Mouse (Mus musculus): ENCODE measurements around the gene Lrr1.
"Not testable (repeated sequence)": the region's sequence is repeated elsewhere in the genome, so short reads cannot be mapped to it uniquely, and the experiment has no call there.

The Lrr1 gene

DNA sequence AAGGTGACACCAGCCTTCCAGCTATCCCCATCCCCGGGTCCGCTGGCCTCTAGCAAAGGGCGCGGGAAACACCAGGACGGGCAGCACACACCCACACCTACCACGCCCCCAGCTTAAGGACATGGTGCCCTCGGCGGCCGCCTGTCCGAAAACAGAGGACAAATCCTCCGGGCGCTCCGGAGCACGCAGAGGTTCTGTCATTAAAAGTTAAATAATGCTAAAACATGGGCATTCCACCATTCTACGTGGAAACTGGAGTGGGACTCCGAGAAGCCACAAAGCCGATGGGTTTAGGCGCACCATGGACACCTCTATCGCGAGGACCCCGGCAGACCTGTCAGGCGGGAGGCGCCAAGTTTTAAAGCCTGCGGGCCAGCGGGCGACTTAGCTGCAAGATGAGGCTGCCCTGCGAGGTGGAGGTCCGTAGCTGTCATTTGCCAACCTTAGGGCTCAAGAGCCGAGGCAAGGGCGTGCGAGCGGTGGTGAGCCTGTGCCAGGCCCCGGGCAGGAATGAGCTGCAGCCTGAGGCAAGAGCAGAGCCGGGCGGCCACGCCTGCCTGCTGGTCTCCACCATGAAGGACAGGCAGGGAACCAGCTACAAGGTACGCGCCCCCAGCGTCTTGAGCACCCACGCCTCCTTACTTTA is at the start of gene Lrr1:
TSS of gene Lrr1 (plus strand) at position 354 of the 646 bp plus-strand sequence.
- DNase-seq = peak; percentile 96

DNA sequence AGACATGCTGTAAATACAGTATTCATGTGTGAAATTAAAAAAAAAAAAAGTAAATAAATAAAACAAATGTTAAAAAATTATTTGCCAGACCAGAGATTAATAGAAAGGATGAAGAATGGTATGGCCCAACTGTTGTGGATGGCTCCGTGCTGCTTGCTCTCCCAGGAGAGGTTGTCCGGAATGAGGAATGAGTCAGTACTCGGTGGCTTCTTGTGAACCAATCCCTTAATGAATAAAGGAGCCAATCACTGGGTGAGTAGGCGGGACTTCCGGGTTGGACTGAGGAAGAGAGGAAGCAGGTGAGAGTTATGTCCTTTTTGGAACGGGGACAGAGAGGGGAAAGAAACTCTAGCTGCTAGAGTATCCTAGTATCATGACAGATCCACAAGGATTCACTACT is 48.7 kb upstream of the Lrr1 start:
- DNase-seq = no peak

DNA sequence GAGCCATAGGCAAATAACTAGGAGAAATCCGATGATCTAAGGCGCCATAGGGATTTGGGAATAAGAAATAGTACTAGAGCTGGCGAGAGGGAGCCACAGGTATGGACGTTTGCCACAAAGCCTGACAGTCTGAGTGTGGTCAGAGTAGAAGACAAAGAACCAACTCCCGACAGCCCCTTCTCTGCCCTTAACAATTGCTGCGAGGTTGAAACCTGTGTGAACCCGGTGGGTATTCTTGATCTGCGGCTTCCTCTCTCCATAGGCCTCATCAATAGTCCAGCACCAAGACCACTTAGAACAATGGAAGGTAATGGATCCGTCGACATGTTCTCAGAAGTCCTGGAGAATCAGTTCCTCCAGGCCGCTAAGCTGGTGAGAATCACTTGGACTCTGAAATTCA is 45.8 kb upstream of the Lrr1 start:
- DNase-seq = no peak

DNA sequence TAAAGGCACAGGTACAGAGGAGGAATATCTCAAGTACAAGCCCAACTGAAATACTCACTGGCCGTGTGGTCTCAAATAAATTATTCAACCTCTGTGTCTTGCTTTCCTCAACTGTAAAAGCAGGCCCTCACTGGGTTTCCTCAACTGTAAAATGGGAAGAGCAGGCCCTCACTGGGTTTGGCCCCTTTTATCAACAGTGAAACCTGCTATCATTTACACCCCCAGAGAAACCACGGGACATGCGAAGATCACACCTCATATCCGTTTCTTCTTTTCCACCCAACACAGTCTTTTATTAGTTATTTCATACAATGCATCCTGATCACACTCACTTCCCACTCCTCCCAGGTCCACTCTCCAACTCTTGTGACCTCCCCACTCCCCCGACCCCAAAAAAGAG is 43.5 kb upstream of the Lrr1 start:
- no peak for DNase-seq

DNA sequence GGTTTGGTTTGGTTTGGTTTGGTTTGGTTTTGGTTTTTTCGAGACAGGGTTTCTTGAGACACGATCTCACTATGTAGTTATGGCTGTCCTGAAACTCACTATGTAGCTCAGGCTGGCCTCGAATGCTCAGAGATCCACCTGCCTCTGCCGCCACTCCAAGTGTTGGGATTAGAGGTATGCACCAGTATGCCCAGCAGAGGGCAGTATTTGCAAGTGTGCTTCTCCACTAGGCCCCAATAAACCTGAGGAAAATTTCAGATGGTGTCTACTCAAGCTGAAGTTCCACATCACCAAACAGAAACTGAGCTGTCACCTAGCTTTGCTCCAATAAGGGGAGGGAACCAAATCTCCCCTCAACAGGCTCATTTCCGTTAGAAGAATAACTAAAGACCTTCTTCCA is 41.4 kb upstream of the Lrr1 start:
- DNase-seq = peak; percentile 19

DNA sequence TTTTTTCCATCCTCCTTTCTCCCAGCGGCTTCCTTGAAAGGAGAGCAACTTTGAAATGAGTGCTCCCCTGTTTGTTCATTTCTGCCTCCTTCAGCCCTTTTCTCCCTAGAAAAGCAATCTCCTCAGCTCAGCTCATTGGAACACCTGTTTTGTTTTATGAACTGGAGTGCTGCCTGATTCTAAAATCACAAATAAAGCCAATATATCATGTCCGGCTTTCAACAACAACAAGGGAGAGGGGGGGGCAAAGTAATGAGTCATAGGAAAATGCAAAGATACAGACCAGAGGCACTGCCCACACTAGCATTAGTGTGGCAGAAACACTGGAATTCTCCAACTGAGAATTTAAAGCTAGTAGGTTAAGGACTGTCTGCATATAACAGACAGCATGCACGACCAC is 41.0 kb upstream of the Lrr1 start:
- DNase-seq = no peak

DNA sequence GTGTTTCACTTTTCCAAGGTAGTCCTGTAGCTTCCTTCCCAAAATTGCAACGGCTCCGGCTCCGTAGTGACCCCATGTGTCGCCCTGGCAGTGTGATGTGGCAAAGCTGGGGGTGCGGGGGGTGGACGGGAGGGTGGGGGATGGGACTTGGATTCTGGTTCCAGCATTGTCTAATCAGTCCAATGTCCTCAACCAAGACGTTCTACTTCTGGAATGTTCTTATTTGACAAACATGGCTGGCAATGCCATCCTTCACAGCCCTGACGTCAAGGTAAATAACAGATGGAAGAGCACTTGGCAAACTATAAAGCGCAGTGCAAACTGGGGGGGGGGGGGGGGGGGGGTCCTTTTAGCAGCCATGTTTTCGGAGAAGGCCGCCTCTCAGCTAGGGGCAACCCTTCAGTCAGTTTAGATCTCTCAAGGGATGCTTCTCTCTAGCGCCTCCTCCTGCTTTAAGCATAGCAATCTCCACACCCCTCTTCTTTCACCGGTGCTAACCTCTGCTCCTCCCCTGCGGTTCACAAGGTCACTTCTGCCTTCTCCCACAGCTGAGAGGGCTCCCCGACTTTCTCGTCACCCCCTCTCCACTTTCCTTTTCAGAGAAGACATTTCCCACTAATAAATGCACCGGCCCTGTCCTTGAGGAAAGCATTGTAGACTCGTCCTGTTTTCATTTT is 38.8 kb upstream of the Lrr1 start:
- no peak for DNase-seq

DNA sequence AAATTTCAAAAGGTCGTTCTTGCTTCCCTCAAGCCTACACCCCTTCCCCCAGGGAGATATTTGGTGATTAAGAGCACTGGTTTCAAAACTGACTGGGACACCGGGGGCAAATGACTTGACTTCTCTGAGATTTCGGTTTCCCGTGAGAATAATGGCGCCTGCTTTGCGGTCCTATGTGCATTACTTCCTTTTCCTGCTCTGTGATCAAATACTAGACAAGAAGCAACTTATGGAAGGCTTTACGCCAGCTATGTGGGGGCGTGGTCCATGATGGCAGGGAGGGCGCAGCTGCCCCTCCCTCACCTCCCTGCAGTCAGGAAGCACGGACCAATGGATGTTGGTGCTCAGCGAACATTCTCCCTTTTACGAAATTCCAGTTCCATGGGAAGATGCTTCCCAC is 38.1 kb upstream of the Lrr1 start:
- DNase-seq = no peak

DNA sequence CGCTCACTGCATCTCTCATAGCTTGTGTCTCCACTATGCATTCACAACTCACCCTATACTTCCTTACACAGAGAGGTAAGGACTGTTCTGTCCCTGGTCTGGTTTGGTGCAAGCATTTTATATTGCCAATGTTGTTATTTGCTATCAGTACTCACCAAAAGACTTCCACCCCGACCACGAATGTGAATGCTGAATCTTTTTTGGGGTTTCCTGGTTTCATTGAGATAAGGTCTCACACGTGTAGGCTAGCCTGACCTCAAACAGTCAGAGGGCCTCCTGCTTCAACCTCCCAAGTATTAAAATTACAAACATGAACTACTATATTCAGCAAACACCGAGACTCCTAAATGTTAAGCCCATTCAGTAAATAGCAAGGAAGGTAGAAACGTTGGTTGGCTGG is 37.3 kb upstream of the Lrr1 start:
- no peak for DNase-seq

DNA sequence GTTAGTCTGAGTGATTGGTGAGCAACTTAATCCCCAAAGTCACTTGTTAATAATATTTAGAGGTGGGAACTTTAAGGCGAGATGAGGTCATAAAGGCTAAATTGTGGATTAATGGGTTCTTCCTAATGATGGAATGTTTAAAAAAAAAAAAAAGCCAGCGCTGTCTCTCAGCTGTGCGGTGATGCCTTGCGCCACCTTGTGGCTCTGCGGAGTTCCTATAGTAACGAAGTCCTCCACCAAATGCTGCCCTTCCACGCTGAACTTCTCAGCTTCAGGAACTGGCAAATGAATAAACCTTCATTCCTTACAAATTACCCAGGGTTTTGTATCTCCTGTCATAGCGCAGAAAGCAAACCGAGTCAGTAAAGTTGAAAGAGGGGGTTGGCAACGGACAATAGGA is 36.6 kb upstream of the Lrr1 start:
- peak; percentile 27 for DNase-seq

DNA sequence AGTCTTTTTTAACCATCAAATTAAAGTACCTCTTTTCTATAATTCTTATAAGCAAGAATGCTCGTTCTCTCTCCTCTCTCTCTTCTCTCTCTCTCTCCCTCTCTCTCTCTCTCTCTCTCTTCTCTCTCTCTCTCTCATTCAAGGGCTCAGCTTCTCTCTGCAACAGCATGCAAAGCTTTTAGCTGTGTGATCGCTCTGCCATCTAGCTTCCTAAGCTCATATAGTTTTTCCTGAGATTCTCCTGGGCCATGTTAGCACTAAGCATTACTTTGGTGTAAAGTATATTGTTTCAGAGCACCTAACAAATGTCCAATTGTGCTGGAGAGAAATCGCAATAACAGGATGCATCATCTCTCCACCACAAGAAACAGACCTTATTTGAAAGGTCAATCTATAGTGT is 29.4 kb upstream of the Lrr1 start:
- DNase-seq = no peak

DNA sequence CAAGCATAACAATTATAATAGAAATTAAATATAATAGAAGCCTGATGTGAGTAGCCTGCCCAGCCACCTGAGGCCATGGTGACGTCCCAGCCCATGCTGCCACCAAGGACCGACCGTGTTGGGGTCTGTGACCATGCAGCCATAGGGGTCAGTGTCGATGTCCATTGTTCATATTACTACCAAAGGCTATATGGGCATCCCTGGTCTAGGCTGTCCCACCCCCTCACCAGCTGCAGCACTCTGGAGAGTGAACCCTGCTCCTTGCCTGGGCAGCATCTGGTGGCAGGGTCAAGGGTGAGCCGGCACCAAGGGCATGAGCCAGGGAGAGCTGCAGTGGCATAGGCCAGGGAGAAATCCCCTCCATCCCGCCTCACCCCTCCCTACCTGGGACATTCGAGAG is 28.8 kb upstream of the Lrr1 start:
- DNase-seq = no peak

DNA sequence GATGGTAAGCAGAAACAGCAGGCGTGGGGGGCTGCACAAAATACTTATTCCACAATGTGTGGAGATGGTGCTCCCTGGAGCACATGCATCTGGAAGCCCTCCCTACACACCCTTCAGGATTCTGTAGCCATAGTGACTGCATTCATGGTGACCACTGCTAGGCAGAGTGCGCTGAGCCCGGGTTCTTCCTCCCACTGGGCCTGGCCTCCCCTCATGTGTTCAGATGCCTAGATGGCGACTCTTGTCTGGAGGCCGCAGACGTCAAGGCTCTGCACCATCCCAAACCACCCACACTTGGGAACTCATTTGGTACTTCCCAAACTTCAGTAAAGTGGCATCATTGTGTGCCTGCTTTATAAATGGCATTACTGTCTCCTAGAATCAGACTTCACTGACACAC is 25.2 kb upstream of the Lrr1 start:
- no peak for DNase-seq

DNA sequence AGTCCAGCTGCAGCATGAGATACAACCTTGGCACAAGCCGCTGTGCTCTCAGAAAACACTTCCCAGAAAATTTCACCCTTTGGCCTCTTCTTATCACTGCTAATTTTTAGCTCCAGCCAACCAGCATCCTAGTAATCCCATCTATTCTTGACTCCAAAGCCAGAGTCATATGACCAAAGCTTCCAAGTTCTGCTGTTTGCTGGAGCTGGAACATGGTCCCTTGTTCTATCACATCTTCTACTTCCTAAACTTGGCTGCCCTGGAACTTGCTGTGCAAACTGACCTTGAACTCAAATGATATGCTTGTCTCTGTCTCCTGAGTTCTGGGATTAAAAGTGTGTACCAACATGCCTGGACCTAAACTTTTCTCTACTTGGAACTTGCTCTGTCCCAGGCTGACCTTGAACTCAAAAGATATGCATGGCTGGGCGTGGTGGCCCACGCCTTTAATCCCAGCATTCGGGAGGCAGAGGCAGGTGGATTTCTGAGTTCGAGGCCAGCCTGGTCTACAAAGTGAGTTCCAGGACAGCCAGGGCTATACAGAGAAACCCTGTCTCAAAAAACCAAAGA is 21.4 kb upstream of the Lrr1 start:
- no peak for DNase-seq

DNA sequence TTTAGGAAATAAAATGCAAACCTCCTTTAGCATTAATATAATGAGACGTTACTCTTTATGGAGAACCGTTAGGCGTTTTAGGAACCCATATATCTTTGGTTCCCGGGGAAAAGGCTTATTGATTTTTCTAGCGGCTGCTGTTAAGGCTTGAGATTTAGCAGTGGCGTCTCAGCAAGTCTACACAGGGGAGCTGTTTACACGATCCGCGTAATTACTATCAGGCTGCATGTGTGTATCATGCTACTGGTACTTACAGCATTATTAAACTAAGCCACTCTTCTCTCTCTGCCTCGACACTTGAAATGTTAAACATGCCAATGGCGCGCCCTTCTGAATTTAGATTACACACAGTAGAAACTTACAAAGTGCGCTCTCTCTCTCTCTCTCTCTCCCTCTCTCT is 18.6 kb upstream of the Lrr1 start:
- no peak for DNase-seq

DNA sequence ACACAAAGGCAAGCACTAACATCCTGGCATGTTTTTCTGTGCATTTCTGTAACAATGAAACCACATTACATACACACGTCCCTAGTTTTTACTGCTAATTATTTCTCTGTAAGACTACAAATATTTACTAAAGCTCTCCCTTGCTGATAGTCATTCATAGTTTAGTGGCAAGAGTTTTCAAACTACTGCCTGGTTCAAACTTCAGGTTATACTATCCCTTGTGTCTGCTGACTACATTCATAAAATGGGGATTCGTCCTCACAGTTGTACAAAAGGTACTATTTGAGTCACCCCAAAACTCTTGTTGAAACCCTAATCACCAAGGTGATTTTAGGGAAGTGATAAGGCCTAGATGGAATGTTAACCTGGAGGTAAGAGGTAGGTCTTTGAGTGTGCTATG is 12.7 kb upstream of the Lrr1 start:
- no peak for DNase-seq

DNA sequence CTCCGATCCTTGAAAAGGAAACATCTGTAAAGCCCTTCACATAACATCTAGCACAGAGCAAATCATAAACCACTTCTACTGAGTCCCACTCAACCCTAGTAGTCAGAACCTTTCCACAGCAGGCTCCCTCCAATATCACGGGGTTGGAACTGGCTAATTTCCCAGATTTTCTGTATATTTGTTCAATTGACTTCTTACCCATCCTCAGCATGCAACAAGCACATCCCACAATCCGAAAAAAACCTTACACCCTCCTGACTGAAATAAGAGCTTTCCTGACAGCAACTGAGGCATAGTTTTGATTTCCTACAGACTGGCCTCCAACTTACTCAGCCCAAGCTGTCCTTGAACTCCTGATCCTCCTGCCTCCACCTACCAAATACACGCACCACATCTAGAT is 12.2 kb upstream of the Lrr1 start:
- no peak for DNase-seq

DNA sequence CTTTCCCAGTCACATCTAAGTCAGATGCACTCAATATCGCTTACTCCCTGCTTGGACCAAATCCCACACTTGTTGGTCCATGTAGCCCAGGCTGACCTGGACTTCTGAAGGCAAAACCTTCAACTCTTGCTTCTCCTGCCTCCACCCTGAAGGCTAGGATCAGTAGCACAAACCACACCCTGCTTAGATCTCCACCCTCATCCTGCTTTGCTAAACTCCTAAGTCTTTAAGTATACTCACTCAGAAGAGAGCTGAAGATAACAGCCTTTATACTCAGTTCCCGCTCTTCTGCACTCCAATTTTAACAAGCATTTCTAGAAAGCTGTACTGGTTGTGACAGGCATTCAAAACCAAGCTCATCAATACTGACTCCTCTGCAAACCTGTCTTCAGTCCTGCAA is 11.5 kb upstream of the Lrr1 start:
- DNase-seq = no peak

DNA sequence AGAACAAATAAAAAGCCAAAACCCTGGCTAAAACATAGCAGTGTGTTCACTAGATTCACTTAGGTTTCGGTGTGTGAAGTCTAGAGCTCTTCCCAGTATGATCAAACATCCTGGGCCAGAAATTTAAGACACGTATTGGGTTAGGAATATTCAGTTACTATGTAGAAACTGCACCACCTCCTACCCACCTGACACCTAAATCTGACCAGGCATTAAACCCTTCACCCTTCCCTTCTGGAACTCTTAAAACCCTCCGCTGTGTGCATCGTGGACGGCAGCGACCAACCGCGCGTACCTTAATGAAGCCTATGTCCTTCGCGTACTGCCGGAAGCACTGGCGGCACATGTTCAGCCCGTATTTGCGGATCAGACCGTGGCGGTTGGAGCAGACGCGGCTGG is 10.2 kb upstream of the Lrr1 start:
- DNase-seq = no peak

DNA sequence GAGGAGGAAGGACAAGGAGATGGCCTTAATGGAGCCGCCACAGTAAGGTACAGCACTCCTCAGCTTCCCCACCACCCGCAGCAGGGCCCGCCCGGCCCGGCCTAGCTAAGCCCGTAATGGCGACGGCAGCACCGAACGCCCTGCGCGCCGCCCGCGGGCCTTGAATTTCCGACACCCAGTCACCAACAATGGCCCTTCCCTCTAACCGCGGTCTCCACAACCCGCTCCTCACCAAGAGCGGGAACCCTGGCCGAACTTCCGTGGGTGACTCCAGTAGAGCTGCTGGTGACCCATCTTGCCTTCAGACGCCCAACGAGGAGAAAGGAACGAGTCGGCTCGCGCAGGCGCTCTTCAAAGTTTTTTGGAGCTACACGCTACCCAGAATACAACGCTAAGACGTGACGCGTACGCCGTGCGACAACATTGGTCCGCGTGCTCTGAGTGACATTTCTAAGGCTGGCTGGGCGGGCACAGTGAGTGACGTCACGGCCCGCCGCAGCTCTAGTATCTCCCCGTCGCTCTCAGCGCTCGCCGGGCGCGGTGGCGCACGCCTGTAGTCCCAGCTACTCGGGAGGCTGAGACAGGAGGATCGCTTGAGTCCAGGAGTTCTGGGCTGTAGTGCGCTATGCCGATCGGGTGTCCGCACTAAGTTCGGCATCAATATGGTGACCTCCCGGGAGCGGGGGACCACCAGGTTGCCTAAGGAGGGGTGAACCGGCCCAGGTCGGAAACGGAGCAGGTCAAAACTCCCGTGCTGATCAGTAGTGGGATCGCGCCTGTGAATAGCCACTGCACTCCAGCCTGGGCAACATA is 9.6 kb upstream of the Lrr1 start, which contains the start of gene Rps29:
TSS of gene Rps29 (minus strand) at position 422 of the 813 bp plus-strand sequence.
- DNase-seq = peak; percentile 98

DNA sequence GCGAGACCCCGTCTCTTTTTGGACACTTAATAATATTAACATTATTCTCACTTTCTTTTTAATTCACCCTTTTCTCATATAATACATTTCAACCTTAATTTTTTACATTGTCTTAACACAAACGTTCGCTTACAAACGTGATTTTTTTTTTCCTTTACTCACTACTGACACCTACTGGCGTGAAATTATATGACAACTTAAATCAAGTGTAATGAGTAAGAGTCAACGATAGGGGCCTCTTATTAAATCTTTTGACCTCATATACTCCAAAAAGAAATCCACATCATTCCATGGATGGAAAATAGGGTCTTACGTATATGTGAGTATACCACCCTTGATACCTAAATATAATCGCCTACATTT is 9.1 kb upstream of the Lrr1 start:
- peak; percentile 44 for DNase-seq

DNA sequence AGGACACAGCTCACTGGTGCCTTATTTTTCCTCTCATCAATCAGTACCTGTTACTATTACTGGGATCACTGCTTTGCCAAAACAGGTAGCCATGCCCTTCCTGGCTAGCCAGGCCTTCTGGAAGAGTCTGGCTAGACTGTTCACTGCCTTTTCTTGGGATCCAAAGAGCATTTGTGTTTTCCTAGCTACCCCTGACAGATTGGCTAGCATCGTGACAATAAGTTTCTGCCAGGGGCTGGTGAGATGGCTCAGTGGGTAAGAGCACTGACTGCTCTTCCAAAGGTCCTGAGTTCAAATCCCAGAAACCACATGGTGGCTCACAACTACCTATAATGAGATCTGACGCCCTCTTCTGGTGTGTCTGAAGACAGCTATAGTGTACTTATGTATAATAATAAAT is 7.9 kb upstream of the Lrr1 start:
- not testable (repeated sequence) for DNase-seq

DNA sequence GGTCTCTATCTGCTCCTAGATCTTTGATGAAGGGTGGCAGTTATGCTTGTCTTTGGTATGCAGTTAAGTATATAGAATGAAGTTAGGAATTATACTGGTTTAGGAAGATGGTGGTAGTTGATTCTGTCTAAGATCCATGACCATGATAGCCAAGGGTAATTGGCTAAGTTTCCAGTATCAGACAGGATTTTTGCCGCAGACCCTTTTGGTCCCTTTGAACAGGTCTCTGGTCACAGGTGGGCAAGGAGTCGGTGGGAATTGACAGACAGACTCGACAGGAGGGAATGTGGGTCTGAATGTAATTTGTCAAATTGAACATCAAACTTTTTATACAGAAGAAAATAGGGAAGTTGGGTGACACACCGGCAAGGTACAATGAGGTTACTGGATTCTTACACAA is 5.0 kb upstream of the Lrr1 start:
- not testable (repeated sequence) for DNase-seq

DNA sequence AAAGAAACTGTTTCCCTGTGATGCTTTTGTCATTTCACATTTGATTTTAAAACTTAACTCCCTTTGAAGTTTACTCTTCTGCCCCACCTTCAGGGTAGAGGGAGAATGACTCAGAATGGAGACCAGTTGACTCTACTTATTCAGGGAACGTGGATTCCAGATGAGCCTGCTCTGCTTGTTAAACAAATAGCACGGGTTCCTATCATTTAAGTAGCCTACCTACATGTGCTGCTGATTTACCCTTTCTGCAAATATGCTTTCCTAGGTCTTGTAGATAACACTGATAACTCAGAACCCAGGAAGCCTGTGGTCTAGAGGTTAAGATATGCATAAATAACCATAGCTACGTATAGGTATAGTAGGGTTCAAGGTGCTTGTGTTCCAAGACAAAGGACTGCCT is 3.7 kb upstream of the Lrr1 start:
- no peak for DNase-seq
